Mouse (Mus musculus) heart, postnatal 0 days (tissue): ENCODE data around the gene Ptpn1.

Experiments used
- CTCF ChIP-seq: IDR thresholded peaks from 2 replicates; pipeline ENCODE4 v1.5.1; 2016; ENCODE audit warnings: antibody characterized with exemption, control low read depth, low read depth
- EP300 ChIP-seq: IDR thresholded peaks from 2 replicates; pipeline ENCODE4 v1.6.1; 2016; ENCODE audit warnings: antibody characterized with exemption, low read depth

- TF ChIP-seq EP300: no peak
- TF ChIP-seq CTCF: no peak
Observed at GRCm38 (mm10) chr2:167948557-167948956, 16.7 kb downstream of the Ptpn1 start.
